Mouse (Mus musculus): Measurements from ENCODE around the gene Bspry. TPM values are rescaled to one million over a fixed set of nuclear protein-coding genes. Genes with fewer than 3 reads are reported as not detected.
A peak's percentile ranks its signal among the peaks of the same experiment; 100 is the strongest.

Bspry gene
- total RNA-seq, 1 experiment from 2014 or later: 1.3 TPM

DNA sequence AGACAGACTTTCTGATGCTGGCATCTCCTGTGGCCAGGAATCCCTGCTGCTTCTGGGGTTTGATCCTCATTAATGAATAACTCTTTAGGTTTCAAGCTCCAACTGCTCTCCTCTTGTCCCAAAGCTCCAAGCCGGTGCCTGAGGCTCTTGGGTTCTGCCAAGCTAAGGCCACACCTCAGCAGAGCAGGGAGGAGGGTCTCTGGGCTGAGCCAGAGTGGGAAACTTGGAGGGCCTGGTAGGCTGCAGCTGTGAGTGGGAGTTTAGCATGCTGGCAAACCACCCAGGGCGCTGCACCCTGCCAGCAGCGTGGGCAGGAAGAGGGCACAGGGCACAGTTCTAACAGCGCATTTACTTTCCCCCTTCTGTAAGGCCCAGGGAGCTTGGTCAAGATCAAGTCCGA, 29.0 kb downstream of the Bspry start:
- no peak for ATAC-seq (ENCODE audit: extremely low read depth, insufficient number of reproducible peaks, low FRiP score, poor library complexity, severe bottlenecking)

DNA sequence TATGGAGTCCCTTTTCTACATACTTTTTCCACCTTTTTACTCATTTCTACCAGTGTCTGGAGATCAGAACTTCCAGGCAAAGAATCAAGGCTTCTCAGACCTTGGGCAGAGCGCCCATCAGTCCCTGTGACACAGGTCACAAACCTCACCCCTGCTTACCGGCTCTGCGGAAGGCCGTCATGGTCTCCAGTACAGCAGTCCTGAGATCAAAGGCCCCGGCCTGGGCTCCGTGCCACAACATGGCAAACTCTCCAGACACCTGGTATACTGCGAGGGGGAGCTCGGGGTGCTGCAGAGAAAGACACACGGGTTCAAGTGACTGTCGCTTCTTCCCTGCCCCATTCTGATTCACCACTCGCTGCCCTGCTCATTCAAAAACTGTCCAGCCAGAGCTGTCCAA, 30.1 kb downstream of the Bspry start:
- no peak for ATAC-seq (ENCODE audit: extremely low read depth, insufficient number of reproducible peaks, low FRiP score, poor library complexity, severe bottlenecking)

DNA sequence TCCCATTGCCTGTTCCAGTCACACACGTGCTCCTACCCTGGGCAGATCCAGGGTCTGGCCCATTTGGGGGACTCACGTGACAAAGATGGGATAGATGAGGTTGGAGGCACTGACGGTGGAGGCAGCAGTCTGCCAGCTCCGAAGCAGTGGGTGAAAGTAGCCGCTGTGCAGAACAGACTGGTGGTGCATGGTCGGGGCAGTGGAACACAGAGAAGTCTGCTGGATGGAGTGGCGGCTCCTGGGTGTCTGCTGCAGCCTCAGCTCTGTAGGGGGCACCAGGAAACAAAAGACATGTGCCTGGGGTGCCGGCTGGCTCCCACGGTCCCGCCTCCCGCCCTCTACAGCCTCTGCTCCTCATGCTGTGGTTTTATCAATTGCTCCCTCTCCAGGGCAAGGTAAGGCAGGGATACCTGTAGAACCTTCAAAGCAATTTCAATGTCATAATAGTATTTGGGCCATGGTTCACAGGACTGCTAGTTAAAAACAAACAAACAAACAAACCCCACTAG, 34.2 kb downstream of the Bspry start:
- no peak for ATAC-seq (ENCODE audit: extremely low read depth, insufficient number of reproducible peaks, low FRiP score, poor library complexity, severe bottlenecking)

DNA sequence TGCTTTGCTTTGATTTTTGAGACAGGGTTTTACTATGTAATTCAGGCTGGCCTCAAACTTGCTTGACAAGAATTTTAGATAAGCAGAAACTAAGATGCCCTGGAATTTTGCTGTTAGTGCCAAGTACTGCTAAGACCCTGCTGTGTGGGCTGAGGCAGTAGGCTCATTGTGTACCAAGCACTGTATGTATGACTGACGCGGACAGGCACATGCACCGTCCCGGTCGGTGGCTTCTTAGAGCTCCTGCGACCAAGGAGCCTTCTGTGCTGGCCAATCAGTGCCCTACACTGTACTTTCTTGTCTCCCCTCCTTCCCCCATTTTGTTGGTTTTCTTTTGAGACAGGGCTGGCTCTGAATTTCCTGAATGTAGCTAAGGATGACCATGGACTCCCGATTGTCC, 35.1 kb downstream of the Bspry start:
- ATAC-seq (ENCODE audit: extremely low read depth, insufficient number of reproducible peaks, low FRiP score, poor library complexity, severe bottlenecking): no peak

DNA sequence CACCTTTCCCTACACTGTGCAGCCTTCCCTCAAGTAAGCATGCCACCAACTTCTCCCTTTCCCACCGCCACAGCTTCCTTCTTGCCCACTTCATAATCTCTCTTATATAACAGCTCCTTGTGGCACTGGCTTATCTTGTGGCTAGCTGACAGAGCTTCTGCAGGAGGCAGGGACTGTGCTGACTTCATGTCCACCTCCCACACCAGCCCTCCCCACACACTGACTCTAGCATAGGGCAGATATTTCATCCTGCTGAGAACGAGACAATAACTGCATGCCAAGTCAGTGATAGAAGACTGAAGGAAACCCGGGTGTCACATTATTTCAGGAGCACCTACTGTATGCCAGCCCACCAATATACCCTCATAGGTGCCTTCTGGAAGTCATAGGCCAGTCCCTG, 35.6 kb downstream of the Bspry start:
- ATAC-seq (ENCODE audit: extremely low read depth, insufficient number of reproducible peaks, low FRiP score, poor library complexity, severe bottlenecking): no peak

DNA sequence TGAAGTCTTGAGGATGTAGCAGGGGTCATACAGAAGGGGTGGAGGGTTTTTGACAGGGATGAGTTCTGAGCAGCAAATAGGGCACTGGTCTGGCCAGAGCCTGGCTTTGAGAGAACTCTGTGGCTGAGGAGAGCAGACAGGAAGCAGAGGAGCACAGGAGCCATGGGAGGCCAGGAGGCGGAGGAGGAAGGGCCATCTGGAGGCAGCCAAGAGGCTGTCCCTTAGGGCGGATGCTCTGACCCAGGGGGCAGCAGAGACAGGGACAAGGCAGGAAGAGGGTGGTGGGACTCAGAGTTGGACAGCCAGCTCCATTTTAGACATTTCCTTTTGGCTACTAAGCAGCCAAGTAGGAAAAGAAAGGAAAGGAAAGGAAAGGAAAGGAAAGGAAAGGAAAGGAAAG, 36.2 kb downstream of the Bspry start:
- ATAC-seq (ENCODE audit: extremely low read depth, insufficient number of reproducible peaks, low FRiP score, poor library complexity, severe bottlenecking): no peak

DNA sequence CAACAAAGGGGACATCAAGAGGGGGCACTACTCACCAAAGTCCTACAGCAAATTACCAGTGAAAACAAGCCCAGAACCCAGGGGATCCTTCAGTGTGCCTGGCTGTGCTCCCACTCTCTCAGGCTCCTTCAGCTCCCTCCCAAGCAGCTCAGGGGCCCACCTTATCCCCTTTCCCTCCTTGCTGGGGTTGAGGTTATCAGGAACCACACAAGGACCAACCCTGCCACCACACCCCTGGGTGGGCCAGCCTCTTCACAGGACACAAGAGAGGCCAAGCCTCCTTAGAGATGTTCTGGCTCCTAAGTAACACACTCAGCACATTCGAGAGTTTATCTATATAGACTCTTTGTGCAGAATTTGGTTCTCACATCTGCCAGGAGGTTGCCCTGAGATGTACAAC, 36.7 kb downstream of the Bspry start:
- no peak for ATAC-seq (ENCODE audit: extremely low read depth, insufficient number of reproducible peaks, low FRiP score, poor library complexity, severe bottlenecking)

DNA sequence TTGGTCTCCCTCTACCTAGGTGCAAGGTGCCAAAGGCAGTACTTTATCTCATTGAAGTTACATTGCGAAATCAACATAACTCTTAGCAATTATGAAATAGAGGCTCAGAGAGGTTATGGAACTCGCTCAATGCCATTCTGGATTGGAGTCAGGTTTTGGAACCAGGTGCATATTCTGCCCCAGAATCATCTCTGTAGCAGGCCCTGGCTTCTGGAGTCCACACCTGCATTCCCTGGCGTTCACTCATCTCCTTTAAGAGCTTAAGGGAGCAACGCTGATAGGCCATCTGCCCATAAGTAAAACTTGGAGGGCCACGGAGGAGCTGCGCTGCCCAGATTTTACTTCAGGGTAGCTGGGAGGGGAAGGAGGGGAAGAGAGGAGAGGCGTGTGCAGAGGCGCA, 37.2 kb downstream of the Bspry start:
- no peak for ATAC-seq (ENCODE audit: extremely low read depth, insufficient number of reproducible peaks, low FRiP score, poor library complexity, severe bottlenecking)

DNA sequence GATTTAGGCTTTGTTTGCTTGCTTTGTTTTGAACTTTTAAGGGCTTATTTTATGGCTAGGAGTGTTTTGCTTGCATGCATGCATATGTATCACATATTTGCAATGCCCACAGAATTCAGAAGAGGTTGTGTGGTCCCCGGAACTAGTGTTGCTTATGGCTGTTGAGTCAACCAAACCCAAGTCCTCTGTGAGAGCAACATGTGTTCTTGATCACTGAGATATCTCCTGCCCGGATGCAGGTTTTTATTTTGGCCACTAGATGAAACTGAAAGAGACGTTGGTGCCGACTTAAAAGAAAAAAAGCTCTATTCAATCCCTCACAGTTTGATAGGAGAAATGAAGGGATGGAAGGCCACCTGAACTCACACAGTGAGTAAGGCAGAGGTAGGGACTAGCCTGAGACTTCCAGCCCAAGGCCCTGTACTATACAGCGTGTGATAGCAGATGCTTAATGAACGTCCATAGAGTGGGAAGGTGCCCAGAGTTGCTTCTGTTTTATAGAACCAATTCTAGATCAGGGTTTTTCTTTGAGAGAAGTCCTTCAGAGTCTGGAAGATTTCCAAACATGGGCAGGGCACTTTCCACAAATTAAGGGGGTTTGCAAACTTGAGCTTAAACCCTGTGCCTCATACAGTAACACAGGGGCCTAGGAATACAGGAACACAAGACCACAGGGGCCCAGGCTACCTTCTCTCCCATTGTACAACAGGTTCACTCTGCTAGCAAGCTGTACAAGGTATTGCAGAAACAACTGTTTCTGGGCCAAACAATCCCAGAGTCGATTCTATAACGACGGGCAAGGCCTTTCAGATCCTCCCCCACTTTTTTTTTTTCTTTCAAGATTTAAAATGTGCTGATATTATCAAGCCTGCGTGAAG, 37.9 kb downstream of the Bspry start:
- ATAC-seq (ENCODE audit: extremely low read depth, insufficient number of reproducible peaks, low FRiP score, poor library complexity, severe bottlenecking): no peak

DNA sequence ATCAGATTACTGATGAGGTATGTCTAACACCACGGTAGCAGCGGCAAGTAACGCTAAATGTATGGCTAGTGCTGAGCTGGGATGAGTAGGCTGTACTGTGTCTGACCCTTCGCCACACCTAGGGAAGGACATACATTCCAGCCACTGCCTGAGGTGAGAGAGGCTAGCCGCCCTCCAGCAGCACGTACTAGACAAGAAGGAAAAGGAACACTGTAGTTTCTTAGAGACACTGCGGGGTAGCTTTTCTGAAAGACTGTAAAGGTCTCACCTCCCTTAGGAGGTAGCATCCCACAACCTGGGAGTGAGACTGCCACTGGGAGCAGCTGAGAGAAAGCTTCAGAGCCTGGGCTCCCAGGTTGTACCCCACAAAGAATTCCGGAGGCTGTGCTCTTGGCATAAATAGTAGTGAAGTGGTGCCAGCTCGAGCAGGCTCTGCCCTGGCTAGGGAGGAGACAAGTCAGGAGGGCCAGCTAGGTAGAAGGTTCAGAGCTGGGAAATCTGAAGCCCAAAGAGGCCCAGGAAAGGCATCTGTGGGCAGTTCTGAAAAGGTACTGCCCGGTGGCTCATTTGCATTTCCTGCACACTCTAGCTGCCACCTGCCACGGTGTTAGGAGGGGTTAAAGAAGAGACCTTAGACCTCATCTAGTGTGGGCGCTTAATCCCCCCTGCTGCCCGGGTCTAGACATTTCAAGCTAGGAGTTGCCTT, 38.7 kb downstream of the Bspry start:
- ATAC-seq (ENCODE audit: extremely low read depth, insufficient number of reproducible peaks, low FRiP score, poor library complexity, severe bottlenecking): peak; percentile 33; the same call in 1 of the 2 replicates

DNA sequence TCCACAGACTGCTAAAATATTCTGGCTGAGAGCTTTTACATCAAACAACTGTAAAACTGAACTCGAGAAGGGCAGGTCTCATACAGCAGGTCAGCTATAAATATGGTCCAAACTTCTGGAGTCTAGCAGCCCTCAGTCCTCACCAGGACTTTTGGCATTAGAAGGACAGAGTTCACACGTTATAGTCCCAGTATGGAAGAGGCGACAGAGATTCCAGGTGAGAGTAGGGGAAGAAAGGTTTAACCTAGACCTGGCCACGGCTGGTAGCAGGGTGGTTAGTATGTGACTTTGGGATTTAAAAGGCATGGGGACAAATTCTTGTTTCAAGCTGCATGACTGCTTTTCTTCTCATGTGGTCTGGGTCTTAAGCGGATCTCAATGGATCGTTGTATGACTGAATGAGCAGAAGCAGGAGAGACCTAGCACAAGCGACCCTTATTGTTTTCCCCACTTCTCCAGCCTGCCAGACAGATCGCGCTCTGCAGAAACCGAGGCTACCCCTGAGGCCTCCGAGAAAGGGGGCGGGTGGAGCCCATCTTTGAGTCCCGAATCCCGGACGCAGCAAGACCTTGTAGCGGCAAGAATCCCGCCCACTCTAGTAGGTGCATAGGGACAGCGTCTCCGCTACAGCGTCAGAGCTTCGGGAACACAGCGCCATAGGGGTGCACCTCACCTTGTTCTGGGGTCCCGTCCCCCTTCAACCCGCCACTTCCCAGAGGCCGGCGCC, 39.4 kb downstream of the Bspry start:
- no peak for ATAC-seq (ENCODE audit: extremely low read depth, insufficient number of reproducible peaks, low FRiP score, poor library complexity, severe bottlenecking)

DNA sequence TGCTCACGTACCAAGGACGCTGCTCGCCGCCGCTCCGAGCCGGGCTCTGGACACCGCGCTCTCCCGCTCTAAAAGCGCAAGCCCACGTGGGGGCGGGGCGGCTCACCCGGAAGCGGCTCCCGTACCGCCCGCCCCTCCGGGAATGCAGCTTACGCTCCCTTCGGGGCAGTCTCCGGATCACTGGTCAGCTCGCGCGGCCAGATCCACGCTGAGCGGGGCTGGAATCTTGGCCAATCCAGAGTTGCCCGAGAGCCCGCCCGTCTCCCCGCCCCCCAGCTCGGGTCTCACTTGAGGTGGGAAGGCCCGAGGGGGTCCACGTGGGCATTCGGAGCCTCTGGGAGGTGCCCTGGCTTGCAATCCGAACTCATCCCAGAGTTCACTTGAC, 40.0 kb downstream of the Bspry start, which contains the start of gene Alad:
TSS of gene Alad (minus strand) at position 70 of the 385 bp plus-strand sequence.
- ATAC-seq (ENCODE audit: extremely low read depth, insufficient number of reproducible peaks, low FRiP score, poor library complexity, severe bottlenecking): peak; percentile 23; the same call in 1 of the 2 replicates

DNA sequence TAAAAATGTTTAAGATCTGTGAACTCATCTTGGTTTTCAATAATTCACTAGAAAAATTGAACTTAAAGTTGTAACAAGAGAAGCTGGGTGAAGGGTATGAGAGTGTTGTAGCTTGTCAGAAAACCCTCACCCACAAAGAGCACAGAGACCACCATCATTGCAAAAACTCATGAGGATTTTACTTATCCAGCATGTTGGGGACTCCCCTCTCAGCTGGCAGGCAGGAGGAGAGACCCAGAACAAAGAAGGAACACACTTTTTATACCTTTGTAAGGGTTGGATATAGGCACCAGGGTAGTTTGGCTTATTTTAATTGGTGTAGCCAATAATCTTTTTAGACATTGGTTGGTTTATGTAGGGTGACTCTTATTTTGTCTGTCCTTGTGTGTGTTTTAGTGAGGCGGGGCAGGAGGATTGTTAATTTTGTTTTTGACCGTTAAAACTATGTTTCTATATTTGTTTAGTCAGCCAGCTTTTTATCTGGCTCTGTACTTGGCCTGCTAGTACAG, 41.1 kb downstream of the Bspry start:
- ATAC-seq (ENCODE audit: extremely low read depth, insufficient number of reproducible peaks, low FRiP score, poor library complexity, severe bottlenecking): no peak

DNA sequence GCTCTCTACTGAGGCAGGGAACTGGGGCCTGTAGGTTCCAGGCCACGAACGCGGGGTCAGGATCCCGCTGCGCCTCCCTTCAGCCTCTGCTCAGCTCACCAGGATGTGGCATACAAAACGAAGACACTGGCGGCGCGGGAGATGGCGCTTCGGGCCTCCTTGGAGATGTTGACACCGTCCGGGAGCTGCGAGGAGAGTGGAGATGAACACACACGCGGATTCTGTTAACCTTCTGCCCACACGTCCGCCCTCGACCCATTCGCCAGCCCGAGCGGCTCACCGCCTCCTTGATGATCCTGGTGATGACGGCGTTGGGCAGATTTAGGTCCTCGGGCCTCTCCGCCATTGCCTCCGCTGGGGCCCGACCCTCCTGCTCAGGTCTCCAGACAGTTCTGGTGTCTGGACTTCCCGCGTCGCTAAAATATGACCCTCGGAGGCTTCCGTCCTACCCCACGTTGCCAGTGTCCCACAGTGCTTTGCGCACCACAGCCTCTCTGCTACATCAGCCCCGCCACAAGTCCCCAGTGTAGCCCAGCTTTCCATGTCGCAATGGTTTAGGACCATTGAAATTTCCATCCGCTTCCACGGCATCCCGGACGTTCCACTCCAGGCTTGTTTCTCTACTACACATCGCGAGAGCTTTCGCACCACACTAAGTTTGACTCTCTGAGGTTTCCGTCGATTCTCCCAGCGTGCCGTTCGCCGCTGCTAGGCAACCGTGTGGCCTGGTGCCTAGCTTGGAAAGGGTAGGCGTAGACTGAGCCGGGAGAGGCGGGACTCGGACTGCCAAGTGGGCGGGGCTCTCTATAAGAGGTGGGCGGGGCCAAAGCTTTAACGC, 45.0 kb downstream of the Bspry start, which contains the start of the genes Pole3 and 4933430I17Rik:
TSS of gene Pole3 (minus strand) at position 418 of the 838 bp plus-strand sequence.
TSS of gene 4933430I17Rik (plus strand) at position 719 of the 838 bp plus-strand sequence.
- peak; percentile 98 for ATAC-seq (ENCODE audit: extremely low read depth, insufficient number of reproducible peaks, low FRiP score, poor library complexity, severe bottlenecking)

DNA sequence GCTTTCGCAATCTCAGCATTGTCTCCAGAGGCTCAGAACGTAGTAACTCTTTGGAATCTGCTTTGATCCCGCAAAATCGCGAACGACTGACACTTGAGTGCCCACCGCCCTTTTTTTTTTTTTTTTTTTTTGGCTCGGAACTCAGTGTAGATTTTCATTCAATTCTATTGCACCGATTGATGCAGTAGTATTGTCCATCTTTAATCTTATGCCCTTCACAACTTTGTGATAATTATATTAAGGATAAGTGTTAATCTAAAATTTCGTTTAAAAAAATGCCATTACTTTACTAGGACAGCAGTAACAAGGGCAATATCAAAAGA, 45.6 kb downstream of the Bspry start:
- ATAC-seq (ENCODE audit: extremely low read depth, insufficient number of reproducible peaks, low FRiP score, poor library complexity, severe bottlenecking): no peak

DNA sequence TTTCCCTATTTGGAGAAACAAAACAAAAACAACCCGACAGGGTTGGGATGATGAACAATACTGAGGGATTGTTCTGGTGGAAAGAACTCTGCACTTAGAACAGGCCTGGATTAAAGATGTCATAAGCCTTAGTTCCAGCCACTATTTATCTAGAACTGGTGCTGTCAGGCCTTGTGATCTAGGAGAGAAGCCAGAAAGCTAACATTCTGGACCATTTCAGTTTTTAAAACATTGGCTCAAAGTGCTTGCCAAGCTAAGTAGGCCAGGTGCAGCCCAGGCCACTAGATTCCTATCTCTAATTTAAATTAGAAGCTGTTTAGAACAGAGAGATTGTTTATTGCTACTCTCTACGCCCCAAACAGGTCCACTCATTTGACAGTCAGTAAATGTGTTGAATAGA, 46.4 kb downstream of the Bspry start:
- no peak for ATAC-seq (ENCODE audit: extremely low read depth, insufficient number of reproducible peaks, low FRiP score, poor library complexity, severe bottlenecking)

DNA sequence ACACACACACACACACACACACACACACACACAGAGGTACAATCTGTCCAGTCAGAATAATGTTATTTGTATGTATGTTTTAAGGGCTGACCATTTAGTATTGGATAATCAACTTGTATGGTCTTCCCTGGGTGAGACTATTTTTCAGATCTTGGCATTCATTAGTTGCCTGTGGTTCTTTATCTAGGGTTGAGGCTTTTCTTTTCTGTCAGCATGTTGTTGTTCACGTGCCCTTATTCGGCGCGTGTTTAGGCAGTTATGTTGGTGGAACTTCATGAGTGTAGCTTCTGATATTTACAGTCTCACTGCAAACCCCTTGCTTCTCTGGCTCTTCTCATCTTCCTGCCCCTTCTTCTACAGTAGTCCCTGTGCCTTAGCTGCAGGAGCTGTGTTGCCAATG, 47.8 kb downstream of the Bspry start:
- no peak for ATAC-seq (ENCODE audit: extremely low read depth, insufficient number of reproducible peaks, low FRiP score, poor library complexity, severe bottlenecking)

DNA sequence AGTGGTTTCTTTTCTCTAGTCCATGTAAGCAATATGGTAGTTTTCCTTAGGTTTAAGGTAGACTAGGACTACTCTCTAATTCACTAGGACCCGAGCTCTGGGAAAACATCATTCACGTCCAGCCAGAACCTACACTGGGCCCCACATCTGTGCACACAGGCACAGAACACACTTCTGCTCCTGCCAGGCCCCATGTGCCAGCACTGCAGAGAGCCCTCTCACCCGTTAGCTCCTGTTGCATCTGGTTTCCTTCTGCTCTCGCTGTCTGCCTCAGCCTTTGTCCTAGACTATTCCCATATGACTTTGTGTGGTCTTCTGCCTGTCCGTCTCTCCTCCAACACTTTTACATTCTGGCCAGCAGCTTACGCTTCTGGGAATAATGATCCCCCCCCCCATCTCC, 53.9 kb downstream of the Bspry start:
- ATAC-seq (ENCODE audit: extremely low read depth, insufficient number of reproducible peaks, low FRiP score, poor library complexity, severe bottlenecking): no peak

Measured in neutrophil, adult 5-6 weeks (primary cell).